Mouse (Mus musculus) cortical plate, adult 2 months (tissue): ENCODE measurements around the gene Otx2.

ENCODE experiments used
- CTCF ChIP-seq: fragments of 200-500 bp; IDR thresholded peaks from 2 replicates; pipeline ENCODE4 v1.5.1; 2011; ENCODE audit warnings: mild to moderate bottlenecking, control low read depth, low read length; ENCODE audit not compliant: insufficient read depth; ENCODE audit errors: extremely low read depth
- POLR2A ChIP-seq: fragments of 200-500 bp; IDR thresholded peaks from 2 replicates; pipeline ENCODE4 v1.6.1; 2011; ENCODE audit warnings: mild to moderate bottlenecking, low read length, control low read depth; ENCODE audit not compliant: insufficient read depth; ENCODE audit errors: extremely low read depth

DNA sequence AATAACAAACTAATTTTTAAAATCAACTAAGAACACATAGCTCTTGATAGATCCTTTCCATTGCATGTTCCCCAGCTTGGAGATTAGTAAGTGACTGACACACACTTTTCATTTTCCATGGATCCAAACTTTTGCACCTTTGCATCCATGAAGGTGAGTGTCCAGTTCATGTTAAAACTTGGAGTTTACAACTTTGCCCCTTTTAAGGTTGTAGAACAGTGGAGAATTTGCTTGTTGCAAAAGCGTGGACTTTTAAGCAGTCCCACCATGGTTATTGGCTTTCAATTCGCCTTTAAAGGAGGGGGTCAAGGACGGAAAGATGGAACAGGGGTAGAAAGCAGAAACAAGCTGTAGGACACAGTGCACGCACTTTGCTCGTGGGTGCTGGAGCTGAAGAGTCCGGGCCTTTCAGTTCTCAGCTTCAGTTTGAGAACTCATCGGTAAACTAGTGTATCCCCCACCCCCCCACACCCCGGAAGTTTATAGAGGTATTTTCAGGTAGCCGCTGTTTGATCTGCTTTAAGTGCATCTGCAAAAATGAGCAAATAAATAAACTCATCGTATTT, 925 bp downstream of the Otx2 start:
- TF ChIP-seq POLR2A (no peak), CTCF (no peak)
